Mouse (Mus musculus): ENCODE data around the gene Cdkl4. TPM values are rescaled to one million over a fixed set of nuclear protein-coding genes. Genes with fewer than 3 reads are reported as not detected.
"Not testable (repeated sequence)": the region's sequence is repeated elsewhere in the genome, so short reads cannot be mapped to it uniquely, and the experiment has no call there.

Cdkl4 gene
- total and polyA plus RNA-seq, 2 experiments from 2014 or later, result 6.4 to 8.6 TPM

GRCm38 (mm10) chr17:80564611-80564924 lies 13.0 kb downstream of the Cdkl4 start:
- ATAC-seq, result 0 out of 2 replicates have a peak, but pooled peaks have one; percentile 40
- no peak overlapping the region for H3K4me2 ChIP-seq (ENCODE audit: low read depth)
- H3K27me3 ChIP-seq (ENCODE audit: insufficient read depth, low read length), result no peaks in the 10 kb centered on the region
- 58% methylated on average over 3 of the region's 3 CpGs for WGBS
- no peak overlapping the region for H3K9ac ChIP-seq
- no peaks in the 10 kb centered on the region for H3K4me1 ChIP-seq (ENCODE audit: insufficient read depth)
- no peak overlapping the region for H3K27ac ChIP-seq (ENCODE audit: low read depth, low read length)
- DNase-seq, result peak; percentile 68
- H3K9me3 ChIP-seq (ENCODE audit: low read length), result no peaks in the 10 kb centered on the region
- H3K36me3 ChIP-seq (ENCODE audit: insufficient read depth), result no peaks in the 10 kb centered on the region
- TF ChIP-seq CTCF (IDR thresholded peaks at IDR 0.05; ENCODE audit: low read depth), result peak; percentile 65
- H3K4me3 ChIP-seq (ENCODE audit: low read depth, low read length), result no peak overlapping the region

GRCm38 (mm10) chr17:80563762-80564610 lies 13.6 kb downstream of the Cdkl4 start:
- H3K4me3 ChIP-seq (ENCODE audit: low read depth, low read length); H3K27me3 ChIP-seq (ENCODE audit: insufficient read depth, low read length); H3K9me3 ChIP-seq (ENCODE audit: low read length); DNase-seq; ATAC-seq; H3K27ac ChIP-seq (ENCODE audit: low read depth, low read length); H3K4me1 ChIP-seq (ENCODE audit: insufficient read depth); H3K36me3 ChIP-seq (ENCODE audit: insufficient read depth); H3K4me2 ChIP-seq (ENCODE audit: low read depth); H3K9ac ChIP-seq: not testable (repeated sequence)
- WGBS, result 95% methylated on average over 27 of the region's 27 CpGs

GRCm38 (mm10) chr17:80562792-80563191 lies 14.8 kb downstream of the Cdkl4 start:
- Histone ChIP-seq H3K9me3 (ENCODE audit: low read length) (no peaks in the 10 kb centered on the region), H3K27ac (ENCODE audit: low read depth, low read length) (no peak overlapping the region), H3K4me3 (ENCODE audit: low read depth, low read length) (no peak overlapping the region), H3K36me3 (ENCODE audit: insufficient read depth) (no peaks in the 10 kb centered on the region), H3K4me1 (ENCODE audit: insufficient read depth) (no peaks in the 10 kb centered on the region), H3K9ac (no peak overlapping the region), H3K27me3 (ENCODE audit: insufficient read depth, low read length) (no peaks in the 10 kb centered on the region), H3K4me2 (ENCODE audit: low read depth) (no peak overlapping the region)
- no peak for TF ChIP-seq CTCF (IDR thresholded peaks at IDR 0.05; ENCODE audit: low read depth)
- ATAC-seq, result no peak
- no peak for DNase-seq
- WGBS, result 73% methylated on average over 5 of the region's 5 CpGs

- ATAC-seq, result peak; percentile 73
- WGBS, result 22% methylated on average over 12 of the region's 12 CpGs
These were observed 16.8 kb downstream of the Cdkl4 start for GRCm38 (mm10) chr17:80560669-80561401.

GRCm38 (mm10) chr17:80559745-80560144 lies 17.9 kb downstream of the Cdkl4 start:
- no peak overlapping the region for H3K4me3 ChIP-seq (ENCODE audit: low read depth, low read length)
- H3K9ac ChIP-seq, result no peak overlapping the region
- TF ChIP-seq CTCF (IDR thresholded peaks at IDR 0.05; ENCODE audit: low read depth), result no peak
- DNase-seq, result no peak
- WGBS, result 90% methylated on average over 4 of the region's 4 CpGs
- no peaks in the 10 kb centered on the region for H3K36me3 ChIP-seq (ENCODE audit: insufficient read depth)
- H3K4me2 ChIP-seq (ENCODE audit: low read depth), result no peak overlapping the region
- H3K4me1 ChIP-seq (ENCODE audit: insufficient read depth), result 0 out of 2 replicates have a peak, but pooled peaks cover 1% of the 10 kb centered on the region
- H3K27me3 ChIP-seq (ENCODE audit: insufficient read depth, low read length), result no peaks in the 10 kb centered on the region
- no peaks in the 10 kb centered on the region for H3K9me3 ChIP-seq (ENCODE audit: low read length)
- no peak overlapping the region for H3K27ac ChIP-seq (ENCODE audit: low read depth, low read length)
- ATAC-seq, result no peak

More at GRCm38 (mm10) chr17:80560669-80561401, 16.8 kb downstream of the Cdkl4 start:
- DNase-seq, result peak; percentile 86
- H3K36me3 ChIP-seq (ENCODE audit: insufficient read depth), result no peaks in the 10 kb centered on the region
- no peak overlapping the region for H3K9ac ChIP-seq
- no peaks in the 10 kb centered on the region for H3K27me3 ChIP-seq (ENCODE audit: insufficient read depth, low read length)
- no peaks in the 10 kb centered on the region for H3K9me3 ChIP-seq (ENCODE audit: low read length)
- TF ChIP-seq CTCF (IDR thresholded peaks at IDR 0.05; ENCODE audit: low read depth), result peak; percentile 93
- no peak overlapping the region for H3K4me3 ChIP-seq (ENCODE audit: low read depth, low read length)
- H3K4me2 ChIP-seq (ENCODE audit: low read depth), result peak overlapping the region; percentile 27
- H3K4me1 ChIP-seq (ENCODE audit: insufficient read depth), result no peaks in the 10 kb centered on the region
- no peak overlapping the region for H3K27ac ChIP-seq (ENCODE audit: low read depth, low read length)

GRCm38 (mm10) chr17:80559050-80559449 lies 18.6 kb downstream of the Cdkl4 start:
- peak; percentile 35 for TF ChIP-seq CTCF (IDR thresholded peaks at IDR 0.05; ENCODE audit: low read depth)
- Histone ChIP-seq H3K4me3 (ENCODE audit: low read depth, low read length) (no peak overlapping the region), H3K9me3 (ENCODE audit: low read length) (no peaks in the 10 kb centered on the region), H3K36me3 (ENCODE audit: insufficient read depth) (no peaks in the 10 kb centered on the region), H3K9ac (no peak overlapping the region), H3K4me1 (ENCODE audit: insufficient read depth) (0 out of 2 replicates have a peak, but pooled peaks cover 4% of the 10 kb centered on the region), H3K27me3 (ENCODE audit: insufficient read depth, low read length) (no peaks in the 10 kb centered on the region), H3K27ac (ENCODE audit: low read depth, low read length) (no peak overlapping the region), H3K4me2 (ENCODE audit: low read depth) (no peak overlapping the region)
- peak; percentile 20 for DNase-seq
- 41% methylated on average over 11 of the region's 11 CpGs for WGBS
- ATAC-seq, result no peak

- no peak overlapping the region for H3K27ac ChIP-seq (ENCODE audit: low read depth, low read length)
- no peak for TF ChIP-seq CTCF (IDR thresholded peaks at IDR 0.05; ENCODE audit: low read depth)
- 83% methylated on average over 14 of the region's 14 CpGs for WGBS
- H3K9me3 ChIP-seq (ENCODE audit: low read length), result no peaks in the 10 kb centered on the region
- no peak for ATAC-seq
- H3K4me1 ChIP-seq (ENCODE audit: insufficient read depth), result 0 out of 2 replicates have a peak, but pooled peaks cover 4% of the 10 kb centered on the region
- no peak for DNase-seq
- no peak overlapping the region for H3K9ac ChIP-seq
- H3K4me2 ChIP-seq (ENCODE audit: low read depth), result no peak overlapping the region
- no peaks in the 10 kb centered on the region for H3K36me3 ChIP-seq (ENCODE audit: insufficient read depth)
- no peaks in the 10 kb centered on the region for H3K27me3 ChIP-seq (ENCODE audit: insufficient read depth, low read length)
- H3K4me3 ChIP-seq (ENCODE audit: low read depth, low read length), result no peak overlapping the region
These were observed 19.0 kb downstream of the Cdkl4 start for GRCm38 (mm10) chr17:80558583-80558982.

Data from forebrain, postnatal 0 days (tissue).